28 mouse cellular contexts compared by ENCODE assay signal in genomic region chr19:57679455-57679854, GRCm38 (mm10).
A peak's percentile ranks its signal among the peaks of the same experiment; 100 is the strongest.
DNase-seq lines count a peak whose midpoint lies in the region; ATAC-seq and TF ChIP-seq lines count a peak whose summit lies in the region.
"Had no signal": no experiment of that assay in that cellular context is flagged by ENCODE, and none has a peak within 500 bp of the region (broad histone marks: within the 10 kb centered on the region; RNA-seq: fewer than 3 reads in every experiment).

No protein-coding gene starts in this region.

- H3K36me3 ChIP-seq in heart, embryonic 11.5 days (ENCODE audit: control insufficient read depth, insufficient read depth, low read length), result no peaks in the 10 kb centered on the region
- peaks cover 5% of the 10 kb centered on the region; the same call in 1 of the 2 replicates for H3K36me3 ChIP-seq in lung, postnatal 0 days (ENCODE audit: insufficient read depth, low read length)
- H3K36me3 ChIP-seq: forebrain, embryonic 12.5 days had no signal

- intact Hi-C loops in left cerebral cortex, postnatal 36 days (cut with DNase I), result no loop called here

- TF ChIP-seq EP300 in lung, postnatal 0 days (IDR thresholded peaks at IDR 0.05), result no peak

- no peaks in the 10 kb centered on the region for H3K27me3 ChIP-seq in heart, embryonic 11.5 days (ENCODE audit: control insufficient read depth, insufficient read depth, low read length)
- H3K27me3 ChIP-seq in lung, postnatal 0 days (replicated peaks; ENCODE audit: insufficient read depth, low read length), result no peaks in the 10 kb centered on the region
- H3K27me3 ChIP-seq: CH12.LX; embryonic facial prominence, embryonic 13.5 days; embryonic facial prominence, embryonic 15.5 days; forebrain, embryonic 12.5 days; Patski had no signal

- no peak for ATAC-seq in heart, embryonic 11.5 days (replicated peaks; ENCODE audit: insufficient number of reproducible peaks, low FRiP score, low TSS enrichment)
- ATAC-seq in lung, postnatal 0 days, result peak; percentile 50
- ATAC-seq: activated CD4-positive, CD25-positive, alpha-beta regulatory T cell, adult 4 months; CD4-positive, CD25-positive, alpha-beta regulatory T cell, adult 4 months; forebrain, embryonic 14.5 days; forebrain, embryonic 16.5 days; Patski had no signal

- no peak overlapping the region for H3K9ac ChIP-seq in heart, embryonic 11.5 days (ENCODE audit: low read depth, low read length)
- no peak overlapping the region for H3K9ac ChIP-seq in lung, postnatal 0 days (replicated peaks; ENCODE audit: low read depth)
- H3K9ac ChIP-seq: embryonic facial prominence, embryonic 13.5 days; embryonic facial prominence, embryonic 15.5 days; forebrain, embryonic 12.5 days had no signal

- 90% methylated on average over 3 of the region's 3 CpGs for WGBS in heart, embryonic 11.5 days (ENCODE audit: insufficient replicate concordance)
- 94% methylated on average over 3 of the region's 3 CpGs for WGBS in lung, postnatal 0 days

- no peak for TF ChIP-seq CTCF in lung, postnatal 0 days (IDR thresholded peaks at IDR 0.05)

- no peak overlapping the region for H3K4me2 ChIP-seq in heart, embryonic 11.5 days
- H3K4me2 ChIP-seq in lung, postnatal 0 days (replicated peaks; ENCODE audit: low read depth, low read length), result no peak overlapping the region
- H3K4me2 ChIP-seq: embryonic facial prominence, embryonic 13.5 days; embryonic facial prominence, embryonic 15.5 days; forebrain, embryonic 12.5 days had no signal

- H3K9me3 ChIP-seq in heart, embryonic 11.5 days (replicated peaks; ENCODE audit: control insufficient read depth, low read length), result no peaks in the 10 kb centered on the region
- no peaks in the 10 kb centered on the region for H3K9me3 ChIP-seq in lung, postnatal 0 days (ENCODE audit: low read length)
- H3K9me3 ChIP-seq: embryonic facial prominence, embryonic 13.5 days; embryonic facial prominence, embryonic 15.5 days; forebrain, embryonic 10.5 days; forebrain, embryonic 12.5 days; G1E had no signal

- no peak overlapping the region for H3K4me3 ChIP-seq in heart, embryonic 11.5 days (ENCODE audit: low read depth, low read length)
- no peak overlapping the region for H3K4me3 ChIP-seq in lung, postnatal 0 days (ENCODE audit: low read depth, low read length)
- H3K4me3 ChIP-seq: embryonic facial prominence, embryonic 13.5 days; embryonic facial prominence, embryonic 15.5 days; erythroblast, embryonic 14.5 days; forebrain, embryonic 10.5 days; forebrain, embryonic 12.5 days had no signal

- H3K4me1 ChIP-seq in heart, embryonic 11.5 days (ENCODE audit: control insufficient read depth, insufficient read depth, low read length), result 0 out of 2 replicates have a peak, but pooled peaks cover 4% of the 10 kb centered on the region
- H3K4me1 ChIP-seq in lung, postnatal 0 days (ENCODE audit: insufficient read depth, low read depth, low read length), result no peaks in the 10 kb centered on the region
- H3K4me1 ChIP-seq: forebrain, embryonic 10.5 days; forebrain, embryonic 12.5 days had no signal

- DNase-seq in heart, adult 11 months, result peak; percentile 80
- no peak for DNase-seq in lung, postnatal 0 days (ENCODE audit: low spot score)
- DNase-seq in lung, adult 18-20 months, result no peak
- no peak for DNase-seq in left cerebral cortex, postnatal 36 days (ENCODE audit: low spot score in 2 of 2)
- DNase-seq: adrenal gland, adult 8-10 months; adrenal gland, postnatal 14 days; adrenal gland, postnatal 36 days; B cell, adult 2 months; cerebellum, adult 11 months; cerebellum, adult 18-20 months; cerebellum, adult 8-10 months; cerebellum, adult 9-11 months; cerebellum, postnatal 14 days; cerebellum, postnatal 36 days; embryo, embryonic 11 days had no signal

- no peak overlapping the region for H3K27ac ChIP-seq in heart, embryonic 11.5 days (ENCODE audit: low read depth, low read length)
- no peak overlapping the region for H3K27ac ChIP-seq in lung, postnatal 0 days (ENCODE audit: low read length)
- H3K27ac ChIP-seq: embryonic facial prominence, embryonic 13.5 days; embryonic facial prominence, embryonic 15.5 days; forebrain, embryonic 10.5 days; forebrain, embryonic 12.5 days had no signal
